Mouse (Mus musculus) testis, adult 2 months (tissue): ENCODE measurements around the gene Kyat1. TPM values are rescaled to one million over a fixed set of nuclear protein-coding genes. Genes with fewer than 3 reads are reported as not detected.

Source experiments
- H3K27ac ChIP-seq: fragments of 200-500 bp; 2 replicates; pipeline ENCODE4 v1.5.1; 2012; ENCODE audit warnings: low read depth, low read length; ENCODE audit not compliant: control insufficient read depth, insufficient read depth
- H3K27me3 ChIP-seq: fragments of 200-500 bp; 2 replicates; pipeline ENCODE4 v1.6.1; 2012; ENCODE audit warnings: mild to moderate bottlenecking, low read length, moderate library complexity; ENCODE audit not compliant: control insufficient read depth, insufficient read depth
- H3K36me3 ChIP-seq: fragments of 200-500 bp; 2 replicates; pipeline ENCODE4 v1.6.1; 2012; ENCODE audit warnings: mild to moderate bottlenecking, low read length; ENCODE audit not compliant: control insufficient read depth, insufficient read depth
- H3K4me1 ChIP-seq: fragments of 200-500 bp; 2 replicates; pipeline ENCODE4 v1.6.1; 2012; ENCODE audit warnings: low read length; ENCODE audit not compliant: control insufficient read depth, insufficient read depth
- H3K4me3 ChIP-seq: fragments of 200-500 bp; 2 replicates; pipeline ENCODE4 v1.5.1; 2012; ENCODE audit warnings: low read depth, mild to moderate bottlenecking, low read length, moderate library complexity, mixed read lengths; ENCODE audit not compliant: control insufficient read depth
- CTCF ChIP-seq: fragments of 200-500 bp; IDR thresholded peaks from 2 replicates; pipeline ENCODE4 v1.5.1; 2012; ENCODE audit warnings: low read depth, mild to moderate bottlenecking, inconsistent platforms, low read length, moderate library complexity; ENCODE audit not compliant: control insufficient read depth, insufficient read depth, insufficient replicate concordance
- POLR2A ChIP-seq: fragments of 200-500 bp; IDR thresholded peaks from 2 replicates; pipeline ENCODE4 v1.6.1; 2012; ENCODE audit warnings: low read depth, mild to moderate bottlenecking, inconsistent platforms, low read length, moderate library complexity; ENCODE audit not compliant: control insufficient read depth
- polyA plus RNA-seq: library from polyadenylated mRNA; depleted of rRNA; stranded (reverse); fragments of >200 nt; gene quantifications from 2 replicates; pipeline ENCODE4 v1.2.3, GENCODE M21; 2012

Gene Kyat1
- polyA plus RNA-seq, 1 experiment = 16.0 TPM

- TF ChIP-seq CTCF = no peak
- no peak for TF ChIP-seq POLR2A
- no peaks in the 10 kb centered on the region for H3K27me3 ChIP-seq
- peaks cover 4% of the 10 kb centered on the region for H3K4me1 ChIP-seq
- no peaks in the 10 kb centered on the region for H3K36me3 ChIP-seq
- no peak overlapping the region for H3K4me3 ChIP-seq
- no peak overlapping the region for H3K27ac ChIP-seq
Observed at GRCm38 (mm10) chr2:30199984-30200383, 5.7 kb downstream of the Kyat1 start.

- TF ChIP-seq POLR2A (no peak), CTCF (no peak)
- H3K27ac ChIP-seq = no peak overlapping the region
- no peaks in the 10 kb centered on the region for H3K27me3 ChIP-seq
- H3K4me3 ChIP-seq = no peak overlapping the region
- H3K36me3 ChIP-seq = no peaks in the 10 kb centered on the region
- H3K4me1 ChIP-seq = no peaks in the 10 kb centered on the region
Observed at GRCm38 (mm10) chr2:30198021-30198420, 7.6 kb downstream of the Kyat1 start.

- Histone ChIP-seq H3K4me3 (no peak overlapping the region), H3K27ac (no peak overlapping the region), H3K4me1 (no peaks in the 10 kb centered on the region), H3K27me3 (no peaks in the 10 kb centered on the region), H3K36me3 (no peaks in the 10 kb centered on the region)
- TF ChIP-seq POLR2A (no peak), CTCF (no peak)
Observed at GRCm38 (mm10) chr2:30194656-30195055, 11.0 kb downstream of the Kyat1 start.

GRCm38 (mm10) chr2:30191790-30192580, 13.7 kb downstream of the Kyat1 start:
- H3K36me3 ChIP-seq = no peaks in the 10 kb centered on the region
- no peaks in the 10 kb centered on the region for H3K4me1 ChIP-seq
- no peak overlapping the region for H3K4me3 ChIP-seq
- no peaks in the 10 kb centered on the region for H3K27me3 ChIP-seq
- H3K27ac ChIP-seq = no peak overlapping the region
- TF ChIP-seq CTCF (no peak), POLR2A (no peak)

GRCm38 (mm10) chr2:30185681-30186080, 20.0 kb downstream of the Kyat1 start:
- Histone ChIP-seq H3K27me3 (no peaks in the 10 kb centered on the region), H3K4me3 (no peak overlapping the region), H3K4me1 (no peaks in the 10 kb centered on the region), H3K27ac (no peak overlapping the region), H3K36me3 (no peaks in the 10 kb centered on the region)
- no peak for TF ChIP-seq POLR2A
- TF ChIP-seq CTCF = no peak

- Histone ChIP-seq H3K27ac (no peak overlapping the region), H3K36me3 (no peaks in the 10 kb centered on the region), H3K27me3 (no peaks in the 10 kb centered on the region), H3K4me3 (no peak overlapping the region), H3K4me1 (no peaks in the 10 kb centered on the region)
- no peak for TF ChIP-seq CTCF
- TF ChIP-seq POLR2A = no peak
Observed at GRCm38 (mm10) chr2:30185276-30185675, 20.4 kb downstream of the Kyat1 start.

- no peaks in the 10 kb centered on the region for H3K27me3 ChIP-seq
- H3K4me1 ChIP-seq = no peaks in the 10 kb centered on the region
- H3K27ac ChIP-seq = no peak overlapping the region
- H3K36me3 ChIP-seq = no peaks in the 10 kb centered on the region
- no peak overlapping the region for H3K4me3 ChIP-seq
- TF ChIP-seq CTCF (no peak), POLR2A (no peak)
Observed at GRCm38 (mm10) chr2:30183721-30184120, 21.9 kb downstream of the Kyat1 start.
